Mouse (Mus musculus) neural tube, embryonic 12.5 days (tissue): Measurements from ENCODE around the gene Nipal1. TPM values are rescaled to one million over a fixed set of nuclear protein-coding genes. Genes with fewer than 3 reads are reported as not detected.

Experiments
- ATAC-seq: fragments of 200-750 bp; cut with Nextera tagmentation; 2 replicates; pipeline ENCODE4 v1.8.0; 2017; ENCODE audit warnings: low read depth, mild to moderate bottlenecking, moderate TSS enrichment, moderate library complexity; ENCODE audit not compliant: low FRiP score
- H3K27ac ChIP-seq: fragments of 300-500 bp; sonication (generic); 2 replicates; pipeline ENCODE4 v1.5.1; 2016
- H3K27me3 ChIP-seq: fragments of 300-500 bp; sonication (generic); replicated peaks from 2 replicates; pipeline ENCODE4 v1.6.1; 2016; ENCODE audit warnings: mild to moderate bottlenecking
- H3K36me3 ChIP-seq: fragments of 300-500 bp; sonication (generic); 2 replicates; pipeline ENCODE4 v1.6.1; 2016; ENCODE audit warnings: mild to moderate bottlenecking
- H3K4me1 ChIP-seq: fragments of 300-500 bp; sonication (generic); 2 replicates; pipeline ENCODE4 v1.6.1; 2016
- H3K4me2 ChIP-seq: fragments of 300-500 bp; sonication (generic); replicated peaks from 2 replicates; pipeline ENCODE4 v1.6.1; 2016; ENCODE audit warnings: mild to moderate bottlenecking
- H3K4me3 ChIP-seq: fragments of 300-500 bp; sonication (generic); 2 replicates; pipeline ENCODE4 v1.5.1; 2016
- H3K9ac ChIP-seq: fragments of 300-500 bp; sonication (generic); 2 replicates; pipeline ENCODE4 v1.6.1; 2016; ENCODE audit warnings: mild to moderate bottlenecking
- H3K9me3 ChIP-seq: fragments of 300-500 bp; sonication (generic); 2 replicates; pipeline ENCODE4 v1.6.1; 2016; ENCODE audit warnings: mild to moderate bottlenecking
- WGBS: fragments of 180-500 bp; shearing (Covaris S2); methylation state at CpG from one replicate; pipeline ENCODE4 v1.1.7; 2016; 5-methylcytosine and 5-hydroxymethylcytosine counted together
- polyA plus RNA-seq: library from polyadenylated mRNA; unstranded; fragments of >200 nt; fragmentation: Nextera tagmentation; extraction: Ambion mirVana; gene quantifications from 2 replicates; pipeline ENCODE4 v1.2.1, GENCODE M21; 2016

The Nipal1 gene
- polyA plus RNA-seq, 1 experiment from 2014 or later = 0.76 TPM

- H3K36me3 ChIP-seq = no peaks in the 10 kb centered on the region
- H3K9me3 ChIP-seq = no peaks in the 10 kb centered on the region
- H3K4me3 ChIP-seq = no peak overlapping the region
- no peak for ATAC-seq
- no peak overlapping the region for H3K9ac ChIP-seq
- no peak overlapping the region for H3K4me2 ChIP-seq
- no peaks in the 10 kb centered on the region for H3K4me1 ChIP-seq
- no peak overlapping the region for H3K27ac ChIP-seq
- no peaks in the 10 kb centered on the region; the same call in 1 of the 2 replicates for H3K27me3 ChIP-seq
- WGBS = 60% methylated on average over 10 of the region's 10 CpGs
These were observed 59.1 kb downstream of the Nipal1 start for GRCm38 (mm10) chr5:72706722-72707121.

DNA sequence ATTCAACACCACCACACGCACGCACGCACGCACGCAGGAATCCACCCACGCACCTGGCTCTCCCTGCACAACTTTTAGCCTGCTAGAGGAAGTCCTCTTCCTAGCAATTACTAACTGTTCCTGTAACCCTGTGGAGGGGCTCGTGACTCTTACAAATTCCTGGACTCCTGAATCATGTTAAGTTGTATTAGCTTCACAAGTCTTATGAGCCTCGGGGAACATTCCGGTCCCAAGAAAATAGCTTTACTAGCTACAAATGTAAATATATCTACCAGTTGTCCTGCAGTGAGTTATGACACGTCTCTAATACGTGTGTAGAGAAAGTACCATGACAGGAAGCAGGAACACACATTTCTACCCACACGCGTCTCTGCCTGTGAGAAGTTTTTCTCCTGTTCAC, 61.9 kb downstream of the Nipal1 start:
- H3K9ac ChIP-seq = no peak overlapping the region
- ATAC-seq = no peak
- no peaks in the 10 kb centered on the region for H3K4me1 ChIP-seq
- no peaks in the 10 kb centered on the region; the same call in 1 of the 2 replicates for H3K27me3 ChIP-seq
- no peak overlapping the region for H3K4me2 ChIP-seq
- H3K9me3 ChIP-seq = no peaks in the 10 kb centered on the region
- 87% methylated on average over 13 of the region's 13 CpGs for WGBS
- no peak overlapping the region for H3K4me3 ChIP-seq
- no peaks in the 10 kb centered on the region for H3K36me3 ChIP-seq
- no peak overlapping the region for H3K27ac ChIP-seq

GRCm38 (mm10) chr5:72709976-72710375, 62.4 kb downstream of the Nipal1 start:
- no peak overlapping the region for H3K27ac ChIP-seq
- no peaks in the 10 kb centered on the region for H3K9me3 ChIP-seq
- no peak overlapping the region for H3K4me3 ChIP-seq
- WGBS = 96% methylated on average over 9 of the region's 9 CpGs
- H3K9ac ChIP-seq = no peak overlapping the region
- H3K36me3 ChIP-seq = no peaks in the 10 kb centered on the region
- no peaks in the 10 kb centered on the region for H3K4me1 ChIP-seq
- no peak for ATAC-seq
- no peak overlapping the region for H3K4me2 ChIP-seq
- no peaks in the 10 kb centered on the region; the same call in 1 of the 2 replicates for H3K27me3 ChIP-seq

GRCm38 (mm10) chr5:72710572-72711278, 63.1 kb downstream of the Nipal1 start:
- no peaks in the 10 kb centered on the region for H3K4me1 ChIP-seq
- no peak overlapping the region for H3K4me3 ChIP-seq
- H3K4me2 ChIP-seq = no peak overlapping the region
- H3K36me3 ChIP-seq = no peaks in the 10 kb centered on the region
- H3K27ac ChIP-seq = no peak overlapping the region
- no peaks in the 10 kb centered on the region; the same call in 1 of the 2 replicates for H3K27me3 ChIP-seq
- no peaks in the 10 kb centered on the region for H3K9me3 ChIP-seq
- no peak overlapping the region for H3K9ac ChIP-seq
- 31% methylated on average over 4 of the region's 4 CpGs for WGBS
- peak; percentile 48; the same call in 1 of the 2 replicates for ATAC-seq

DNA sequence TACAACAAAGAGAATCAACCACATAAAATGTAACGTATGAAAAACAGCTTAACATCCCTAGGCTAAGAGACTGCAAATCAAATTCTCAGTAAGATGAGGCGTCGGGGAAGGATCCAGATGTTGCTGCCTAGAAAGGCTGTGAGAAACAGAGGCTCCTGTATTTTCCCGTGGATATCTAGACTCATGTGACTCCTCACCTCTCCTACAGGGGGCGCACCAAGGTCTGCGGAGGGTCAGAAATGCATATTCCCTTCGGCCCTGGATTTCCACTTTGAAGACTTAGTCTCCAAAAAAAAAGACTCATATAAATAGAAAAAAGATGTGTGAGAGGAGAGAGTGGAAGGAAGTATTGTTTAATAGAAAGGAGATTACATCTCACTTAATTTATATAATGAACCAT, 73.0 kb downstream of the Nipal1 start:
- H3K27ac ChIP-seq = no peak overlapping the region
- ATAC-seq = no peak
- no peak overlapping the region for H3K4me3 ChIP-seq
- H3K4me2 ChIP-seq = no peak overlapping the region
- H3K36me3 ChIP-seq = no peaks in the 10 kb centered on the region
- no peaks in the 10 kb centered on the region for H3K9me3 ChIP-seq
- no peaks in the 10 kb centered on the region for H3K27me3 ChIP-seq
- H3K9ac ChIP-seq = no peak overlapping the region
- 58% methylated on average over 7 of the region's 7 CpGs for WGBS
- no peaks in the 10 kb centered on the region for H3K4me1 ChIP-seq

Other genes starting within 250 kb of the Nipal1 start
- gene Corin, start 143.3 kb upstream of the Nipal1 start, polyA plus RNA-seq = 3.2 and 3.7 TPM in 2 replicates
- gene Nfxl1, start 88.1 kb upstream of the Nipal1 start, polyA plus RNA-seq = 22.0 and 22.9 TPM in 2 replicates
- gene Zar1, start 66.5 kb upstream of the Nipal1 start, polyA plus RNA-seq = 3.5 and 4.2 TPM in 2 replicates
- gene Gm5868, start 60.2 kb upstream of the Nipal1 start, polyA plus RNA-seq = 10.5 and 11.0 TPM in 2 replicates
- not detected in 2 replicates for gene Cnga1, start 3.5 kb upstream of the Nipal1 start, polyA plus RNA-seq
- gene Txk, start 105.0 kb downstream of the Nipal1 start, polyA plus RNA-seq = 0.13 TPM in 1 of 2 replicates, not detected in the other
- 7.2 and 7.9 TPM in 2 replicates for gene Tec, start 220.7 kb downstream of the Nipal1 start, polyA plus RNA-seq